Mouse (Mus musculus) brain, embryonic 14.5 days (tissue): ENCODE data around the gene Nfyb.

Experiments
- CTCF ChIP-seq: fragments of 200-500 bp; IDR thresholded peaks from 2 replicates; pipeline ENCODE4 v1.5.1; 2012; ENCODE audit warnings: inconsistent platforms, mild to moderate bottlenecking, moderate library complexity, borderline replicate concordance; ENCODE audit not compliant: insufficient read depth, insufficient read length; ENCODE audit errors: extremely low read depth
- POLR2A ChIP-seq: fragments of 200-500 bp; IDR thresholded peaks from 2 replicates; pipeline ENCODE4 v1.6.1; 2012; ENCODE audit warnings: mild to moderate bottlenecking, inconsistent platforms, borderline replicate concordance; ENCODE audit not compliant: poor library complexity, insufficient read depth, insufficient read length, severe bottlenecking; ENCODE audit errors: extremely low read depth

GRCm38 (mm10) chr10:82774841-82775240 lies 10.9 kb upstream of the Nfyb start:
- TF ChIP-seq CTCF (no peak), POLR2A (no peak)
